Mouse (Mus musculus) layer of hippocampus, adult 9-10 months (tissue): Measurements from ENCODE around the gene Sox5.

Experiments
- DNase-seq: peaks from one replicate; pipeline ENCODE4 v3.0.0; 2022; ENCODE audit warnings: low spot score

The Sox5 gene

GRCm38 (mm10) chr6:143941291-143941785, 840.4 kb downstream of the Sox5 start:
- DNase-seq: no peak

- no peak for DNase-seq
Observed at GRCm38 (mm10) chr6:143923146-143923545, 858.6 kb downstream of the Sox5 start.

- DNase-seq: no peak
Observed at GRCm38 (mm10) chr6:143918405-143918947, 863.3 kb downstream of the Sox5 start.

GRCm38 (mm10) chr6:143916152-143916735, 865.5 kb downstream of the Sox5 start:
- no peak for DNase-seq

GRCm38 (mm10) chr6:143915686-143916085, 866.1 kb downstream of the Sox5 start:
- DNase-seq: no peak

GRCm38 (mm10) chr6:143912316-143912715, 869.5 kb downstream of the Sox5 start:
- DNase-seq: peak; percentile 21

GRCm38 (mm10) chr6:143904693-143905031, 877.1 kb downstream of the Sox5 start:
- DNase-seq: no peak

- DNase-seq: no peak
Observed at GRCm38 (mm10) chr6:143903981-143904692, 877.6 kb downstream of the Sox5 start.

GRCm38 (mm10) chr6:143900871-143901270, 880.9 kb downstream of the Sox5 start:
- DNase-seq: no peak

GRCm38 (mm10) chr6:143895092-143895491, 886.7 kb downstream of the Sox5 start:
- DNase-seq: no peak

GRCm38 (mm10) chr6:143892869-143893268, 888.9 kb downstream of the Sox5 start:
- DNase-seq: no peak

- no peak for DNase-seq
Observed at GRCm38 (mm10) chr6:143888556-143888955, 893.2 kb downstream of the Sox5 start.

GRCm38 (mm10) chr6:143878525-143878924, 903.3 kb downstream of the Sox5 start:
- no peak for DNase-seq

GRCm38 (mm10) chr6:143868790-143869189, 913.0 kb downstream of the Sox5 start:
- DNase-seq: no peak

GRCm38 (mm10) chr6:143868155-143868685, 913.6 kb downstream of the Sox5 start:
- DNase-seq: no peak

- DNase-seq: no peak
Observed at GRCm38 (mm10) chr6:143867029-143867428, 914.7 kb downstream of the Sox5 start.

GRCm38 (mm10) chr6:143866566-143866965, 915.2 kb downstream of the Sox5 start:
- DNase-seq: no peak

GRCm38 (mm10) chr6:143862611-143863110, 919.1 kb downstream of the Sox5 start:
- no peak for DNase-seq

GRCm38 (mm10) chr6:143860036-143860435, 921.7 kb downstream of the Sox5 start:
- DNase-seq: no peak

GRCm38 (mm10) chr6:143859535-143859934, 922.2 kb downstream of the Sox5 start:
- DNase-seq: no peak

- no peak for DNase-seq
Observed at GRCm38 (mm10) chr6:143858551-143858950, 923.2 kb downstream of the Sox5 start.

- no peak for DNase-seq
Observed at GRCm38 (mm10) chr6:143857376-143857775, 924.4 kb downstream of the Sox5 start.

GRCm38 (mm10) chr6:143855421-143855820, 926.4 kb downstream of the Sox5 start:
- no peak for DNase-seq
